In genomic region chr10:43211866-43212265, GRCm38 (mm10) we compare ENCODE assay signal across 9 mouse cellular contexts. TPM values are rescaled to one million over a fixed set of nuclear protein-coding genes. Genes with fewer than 3 reads are reported as not detected.
A peak's percentile ranks its signal among the peaks of the same experiment; 100 is the strongest.
DNase-seq lines count a peak whose midpoint lies in the region; ATAC-seq and TF ChIP-seq lines count a peak whose summit lies in the region.
"Had no signal": no experiment of that assay in that cellular context is flagged by ENCODE, and none has a peak within 500 bp of the region (broad histone marks: within the 10 kb centered on the region; RNA-seq: fewer than 3 reads in every experiment).

No protein-coding gene starts in this region.

- no peaks in the 10 kb centered on the region for H3K27me3 ChIP-seq in kidney, embryonic 16.5 days (ENCODE audit: insufficient read depth, low read length)
- no peaks in the 10 kb centered on the region for H3K27me3 ChIP-seq in E14TG2a.4 (ENCODE audit: insufficient read depth, low read length)

- 48% methylated on average over 6 of the region's 6 CpGs for WGBS in kidney, embryonic 16.5 days

- ATAC-seq in kidney, embryonic 16.5 days (ENCODE audit: low FRiP score, low TSS enrichment), result no peak

- TF ChIP-seq CTCF in E14TG2a.4 (conservative IDR thresholded peaks at IDR 0.05; ENCODE audit: low read length), result peak; percentile 76

- H3K27ac ChIP-seq in kidney, embryonic 16.5 days (ENCODE audit: low read length), result no peak overlapping the region
- H3K27ac ChIP-seq: macrophage had no signal

- H3K9ac ChIP-seq in kidney, embryonic 16.5 days (replicated peaks; ENCODE audit: low read length), result no peak overlapping the region

- no peaks in the 10 kb centered on the region for H3K36me3 ChIP-seq in kidney, embryonic 16.5 days (ENCODE audit: insufficient read depth, low read length)
- no peaks in the 10 kb centered on the region for H3K36me3 ChIP-seq in E14TG2a.4 (ENCODE audit: insufficient read depth, low read length)

- H3K4me2 ChIP-seq in kidney, embryonic 16.5 days (replicated peaks; ENCODE audit: low read depth, low read length), result no peak overlapping the region

- peak; percentile 22 for DNase-seq in kidney, adult 18-20 months
- DNase-seq in adrenal gland, postnatal 10 days, result peak; percentile 23
- DNase-seq in gastrocnemius, postnatal 10 days, result peak; percentile 45
- DNase-seq in naive thymus-derived CD4-positive, alpha-beta T cell, adult 2 months (ENCODE audit: low read depth), result peak; percentile 71
- DNase-seq in Muller cell, postnatal 12 days (ENCODE audit: inconsistent ontology term), result no peak
- no peak for DNase-seq in left cerebral cortex, adult 9 months (ENCODE audit: low spot score in 2 of 2)

- no peaks in the 10 kb centered on the region for H3K4me1 ChIP-seq in kidney, embryonic 16.5 days (ENCODE audit: insufficient read depth, low read length)
- H3K4me1 ChIP-seq in E14TG2a.4 (replicated peaks; ENCODE audit: low read depth, low read length), result peaks cover 11% of the 10 kb centered on the region

- H3K4me3 ChIP-seq in kidney, embryonic 16.5 days (ENCODE audit: low read length), result no peak overlapping the region
- no peak overlapping the region for H3K4me3 ChIP-seq in E14TG2a.4 (replicated peaks; ENCODE audit: low read length)

- 0 out of 2 replicates have a peak, but pooled peaks cover 2% of the 10 kb centered on the region for H3K9me3 ChIP-seq in kidney, embryonic 16.5 days (ENCODE audit: low read length)
- H3K9me3 ChIP-seq in E14TG2a.4 (ENCODE audit: low read length), result no peaks in the 10 kb centered on the region

RNA-seq across cellular contexts. Expression of gene Pdss2, which starts 9.4 kb away (rescaled TPM):
- 16.4 and 18.0 TPM in 2 replicates for polyA plus RNA-seq in kidney, embryonic 16.5 days (2015; fragmentation: Nextera tagmentation; extraction: Ambion mirVana)
- total RNA-seq in adrenal gland, postnatal 10 days (2021), result 10 to 100 TPM; 16.1 to 19.5 TPM
- 10 to 100 TPM; 17.9 to 21.9 TPM for total RNA-seq in gastrocnemius, postnatal 10 days (2021)

RNA-seq across cellular contexts. Expression of gene 9030612E09Rik, which starts 37.4 kb away (rescaled TPM):
- 0.60 and 0.69 TPM in 2 replicates for polyA plus RNA-seq in kidney, embryonic 16.5 days (2015; fragmentation: Nextera tagmentation; extraction: Ambion mirVana)
- under 1 TPM; 0.33 to 0.51 TPM for total RNA-seq in adrenal gland, postnatal 10 days (2021)
- 1 to 10 TPM; 2.5 to 2.6 TPM for total RNA-seq in gastrocnemius, postnatal 10 days (2021)
- polyA plus RNA-seq: macrophage had no signal

RNA-seq across cellular contexts. Expression of gene Sobp, which starts 37.5 kb away (rescaled TPM):
- polyA plus RNA-seq in kidney, embryonic 16.5 days (2015; fragmentation: Nextera tagmentation; extraction: Ambion mirVana), result 1.1 and 1.5 TPM in 2 replicates
- total RNA-seq in adrenal gland, postnatal 10 days (2021), result 1 to 10 TPM; 2.8 to 5.3 TPM
- 10 to 100 TPM; 21.6 to 28.6 TPM for total RNA-seq in gastrocnemius, postnatal 10 days (2021)
- polyA plus RNA-seq: macrophage had no signal

Comparison
In these comparisons a context has a peak if more than half of its experiments do, and no peak if none do; other contexts are left out.
1. DNase-seq: peak in kidney, adult 18-20 months (single experiment), adrenal gland, postnatal 10 days (single experiment), gastrocnemius, postnatal 10 days (single experiment) and naive thymus-derived CD4-positive, alpha-beta T cell, adult 2 months (single experiment); none in Muller cell, postnatal 12 days (single experiment) and left cerebral cortex, adult 9 months (0 of 2).